Mouse (Mus musculus) monocyte, adult 5-6 weeks (primary cell): ENCODE results near the gene Crebrf. TPM values are rescaled to one million over a fixed set of nuclear protein-coding genes. Genes with fewer than 3 reads are reported as not detected.

ENCODE experiments used
- ATAC-seq: fragments of 153-309, 156-312 bp; replicated peaks from 2 replicates; pipeline ENCODE4 v1.8.0; 2017; ENCODE audit warnings: mild to moderate bottlenecking; ENCODE audit not compliant: low TSS enrichment, insufficient number of reproducible peaks, severe bottlenecking, poor library complexity, low FRiP score
- total RNA-seq: library from RNA; stranded (forward); fragments of 200-1000, 200-491, 200-594 nt; gene quantifications from 3 replicates; pipeline ENCODE4 v1.2.3, GENCODE M21; 2017

The Crebrf gene
- total RNA-seq, 1 experiment from 2014 or later = 83.5 TPM

- no peak for ATAC-seq
These were observed 79.9 kb downstream of the Crebrf start for GRCm38 (mm10) chr17:26795386-26795785.

- ATAC-seq = no peak
These were observed 82.1 kb downstream of the Crebrf start for GRCm38 (mm10) chr17:26797379-26798128.

GRCm38 (mm10) chr17:26802886-26803285 is 87.4 kb downstream of the Crebrf start:
- no peak for ATAC-seq

GRCm38 (mm10) chr17:26812607-26813006 is 97.2 kb downstream of the Crebrf start:
- ATAC-seq = no peak

GRCm38 (mm10) chr17:26813497-26813896 is 98.0 kb downstream of the Crebrf start:
- ATAC-seq = no peak

GRCm38 (mm10) chr17:26816810-26817209 is 101.4 kb downstream of the Crebrf start:
- no peak for ATAC-seq

- no peak for ATAC-seq
These were observed 102.3 kb downstream of the Crebrf start for GRCm38 (mm10) chr17:26817776-26818175.

- ATAC-seq = no peak
These were observed 110.7 kb downstream of the Crebrf start for GRCm38 (mm10) chr17:26826131-26826530.

Other genes starting within 250 kb of the Crebrf start
- gene Ergic1, start 154.2 kb upstream of the Crebrf start, total RNA-seq = 16.0 to 20.2 TPM (median 17.6 TPM) in 3 replicates
- gene Dusp1, start 153.5 kb upstream of the Crebrf start, total RNA-seq = 146 to 413 TPM (median 198 TPM) in 3 replicates
- 314 to 369 TPM (median 315 TPM) in 3 replicates for gene Atp6v0e, start 52.4 kb upstream of the Crebrf start, total RNA-seq
- gene Bnip1, start 65.4 kb downstream of the Crebrf start, total RNA-seq = 14.3 to 19.8 TPM (median 16.1 TPM) in 3 replicates
- not detected in 3 replicates for gene Nkx2-5, start 129.4 kb downstream of the Crebrf start, total RNA-seq
- 1.5 to 3.2 TPM (median 2.3 TPM) in 3 replicates for gene Kifc5b, start 201.4 kb downstream of the Crebrf start, total RNA-seq
- 26.2 to 57.6 TPM (median 30.0 TPM) in 3 replicates for gene Phf1, start 217.4 kb downstream of the Crebrf start, total RNA-seq
- gene Cuta, start 223.9 kb downstream of the Crebrf start, total RNA-seq = 22.8 to 35.9 TPM (median 25.9 TPM) in 3 replicates
- 0.76 to 3.9 TPM (median 0.96 TPM) in 3 replicates for gene Syngap1, start 225.6 kb downstream of the Crebrf start, total RNA-seq